Mouse (Mus musculus) neural tube, embryonic 11.5 days (tissue): ENCODE measurements at regions not wholly inside any gene's neighbourhood (a gene's known extent, or its start where the extent isn't known, plus 50 kb on each side); places are given as distances from the start of the nearest gene placed in this dataset.
A peak's percentile ranks its signal among the peaks of the same experiment; 100 is the strongest.

ENCODE experiments used
- ATAC-seq: fragments of 200-750 bp; cut with Nextera tagmentation; 2 replicates; pipeline ENCODE4 v1.8.0; 2017; ENCODE audit warnings: moderate number of reproducible peaks, mild to moderate bottlenecking, moderate TSS enrichment, moderate library complexity; ENCODE audit not compliant: insufficient read depth, low FRiP score, low TSS enrichment
- DNase-seq: peaks from one replicate; pipeline ENCODE4 v3.0.0-alpha.2; 2015; ENCODE audit warnings: low spot score
- H3K27ac ChIP-seq: fragments of 300-500 bp; sonication (generic); 2 replicates; pipeline ENCODE4 v1.5.1; 2014; ENCODE audit warnings: low read depth, mild to moderate bottlenecking, low read length
- H3K27me3 ChIP-seq: fragments of 300-500 bp; sonication (generic); 2 replicates; pipeline ENCODE4 v1.6.1; 2014; ENCODE audit warnings: mild to moderate bottlenecking, low read length, mixed read lengths; ENCODE audit not compliant: control insufficient read depth, insufficient read depth
- H3K36me3 ChIP-seq: fragments of 300-500 bp; sonication (generic); 2 replicates; pipeline ENCODE4 v1.6.1; 2014; ENCODE audit warnings: mild to moderate bottlenecking, low read length, moderate library complexity, mixed read lengths; ENCODE audit not compliant: control insufficient read depth, insufficient read depth
- H3K4me1 ChIP-seq: fragments of 300-500 bp; sonication (generic); 2 replicates; pipeline ENCODE4 v1.6.1; 2014; ENCODE audit warnings: low read length, mixed read lengths; ENCODE audit not compliant: control insufficient read depth, insufficient read depth
- H3K4me2 ChIP-seq: fragments of 300-500 bp; sonication (generic); 2 replicates; pipeline ENCODE4 v1.6.1; 2014; ENCODE audit warnings: low read depth, mild to moderate bottlenecking, moderate library complexity
- H3K4me3 ChIP-seq: fragments of 300-500 bp; sonication (generic); 2 replicates; pipeline ENCODE4 v1.5.1; 2014; ENCODE audit warnings: low read depth, low read length
- H3K9ac ChIP-seq: fragments of 300-500 bp; sonication (generic); 2 replicates; pipeline ENCODE4 v1.6.1; 2014; ENCODE audit warnings: mild to moderate bottlenecking, low read length
- H3K9me3 ChIP-seq: fragments of 300-500 bp; sonication (generic); 2 replicates; pipeline ENCODE4 v1.6.1; 2016; ENCODE audit warnings: low read length; ENCODE audit not compliant: control insufficient read depth
- WGBS: fragments of 180-500 bp; shearing (Covaris S2); extraction: QIAGEN DNeasy Blood & Tissue Kit; methylation state at CpG from one replicate; pipeline ENCODE4 v1.1.7; 2014; 5-methylcytosine and 5-hydroxymethylcytosine counted together

DNA sequence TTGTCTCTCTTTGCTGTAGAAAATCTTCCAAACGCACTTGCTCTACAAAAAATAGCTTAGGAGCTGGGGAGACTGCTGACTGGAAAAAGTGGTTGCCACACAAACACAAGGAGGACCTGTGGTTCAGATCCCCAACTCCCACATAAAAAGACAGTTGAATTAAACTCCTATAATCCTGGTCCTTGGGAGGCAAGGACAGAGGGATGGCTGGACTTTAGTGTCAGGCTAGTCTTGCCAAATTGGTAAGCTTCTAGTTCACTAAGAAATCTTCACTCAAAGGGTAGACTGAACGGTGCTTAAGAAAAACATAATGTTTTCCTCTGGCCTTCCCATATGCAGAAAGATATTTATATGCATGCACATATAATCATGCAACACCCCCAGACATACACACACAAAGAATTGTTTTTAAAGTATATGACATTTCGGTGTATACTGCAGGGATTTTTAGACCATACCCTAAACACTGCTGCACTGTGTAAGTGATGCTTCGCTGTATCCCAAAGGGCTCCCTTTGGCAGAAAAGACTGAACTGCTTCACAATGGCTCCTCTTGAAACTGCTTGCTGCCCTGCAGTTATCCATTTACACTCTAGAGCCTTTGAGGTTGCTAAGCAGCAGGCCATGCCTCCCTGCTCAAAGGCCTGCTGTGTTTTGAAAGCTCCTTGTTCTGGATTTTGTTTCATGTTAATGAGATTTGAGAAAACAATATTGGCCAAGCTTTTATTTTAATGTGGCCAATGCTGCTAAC, 1299.3 kb downstream of the Zfp704 start:
- 58% methylated on average over 4 of the region's 4 CpGs for WGBS

DNA sequence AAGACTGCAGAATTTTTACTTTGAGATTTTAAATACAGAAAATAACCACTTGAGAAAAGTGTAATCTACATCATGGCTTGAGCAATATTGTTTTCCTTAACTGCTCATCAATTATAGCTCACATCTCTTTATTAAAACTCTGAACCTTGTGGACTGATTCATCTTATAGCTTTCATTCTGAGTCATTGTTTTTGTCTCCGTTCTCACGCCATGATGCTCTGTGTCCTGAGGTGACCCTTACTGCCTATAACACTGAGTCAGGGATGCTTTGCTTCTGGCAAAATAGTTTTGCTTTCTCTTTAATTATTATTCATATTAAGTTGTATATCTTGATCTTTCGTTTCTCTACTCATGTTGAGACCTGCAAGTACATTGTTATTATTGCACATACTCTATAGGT, 1302.6 kb downstream of the Zfp704 start:
- Histone ChIP-seq H3K4me2 (no peak overlapping the region), H3K9me3 (no peaks in the 10 kb centered on the region), H3K27ac (no peak overlapping the region), H3K4me1 (no peaks in the 10 kb centered on the region), H3K9ac (no peak overlapping the region), H3K36me3 (no peaks in the 10 kb centered on the region), H3K4me3 (no peak overlapping the region), H3K27me3 (no peaks in the 10 kb centered on the region)
- DNase-seq, result no peak
- no peak for ATAC-seq
- 78% methylated on average over 3 of the region's 3 CpGs for WGBS

More for the DNA sequence above, 1299.3 kb downstream of the Zfp704 start:
- DNase-seq, result peak; percentile 14
- Histone ChIP-seq H3K4me3 (no peak overlapping the region), H3K27ac (no peak overlapping the region), H3K4me2 (no peak overlapping the region), H3K9ac (no peak overlapping the region), H3K4me1 (no peaks in the 10 kb centered on the region), H3K36me3 (no peaks in the 10 kb centered on the region), H3K27me3 (no peaks in the 10 kb centered on the region), H3K9me3 (no peaks in the 10 kb centered on the region)
- ATAC-seq, result peak; percentile 78

DNA sequence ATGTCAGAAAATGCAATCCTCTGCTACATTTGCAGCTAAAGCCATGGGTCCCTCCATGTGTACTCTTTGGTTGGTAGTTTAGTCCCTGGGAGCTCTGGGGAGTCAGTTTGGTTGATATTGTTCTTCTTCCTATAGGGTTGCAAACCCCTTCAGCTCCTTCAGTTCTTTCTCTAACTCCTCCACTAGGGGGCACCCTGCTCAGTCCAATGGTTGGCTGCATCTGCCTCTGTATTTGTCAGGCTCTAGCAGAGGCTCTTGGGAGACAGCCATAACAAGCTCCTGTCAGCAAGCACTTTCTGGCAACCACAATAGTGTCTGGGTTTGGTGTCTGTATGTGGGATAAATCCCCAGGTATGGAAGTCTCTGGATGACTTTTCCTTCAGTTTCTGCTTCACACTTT, 1305.1 kb downstream of the Zfp704 start:
- no peak for ATAC-seq
- no peak overlapping the region for H3K4me3 ChIP-seq
- no peak for DNase-seq
- H3K27ac ChIP-seq, result no peak overlapping the region
- no peak overlapping the region for H3K9ac ChIP-seq
- H3K9me3 ChIP-seq, result no peaks in the 10 kb centered on the region
- no peak overlapping the region for H3K4me2 ChIP-seq
- H3K27me3 ChIP-seq, result no peaks in the 10 kb centered on the region
- no peaks in the 10 kb centered on the region for H3K36me3 ChIP-seq
- no peaks in the 10 kb centered on the region for H3K4me1 ChIP-seq

DNA sequence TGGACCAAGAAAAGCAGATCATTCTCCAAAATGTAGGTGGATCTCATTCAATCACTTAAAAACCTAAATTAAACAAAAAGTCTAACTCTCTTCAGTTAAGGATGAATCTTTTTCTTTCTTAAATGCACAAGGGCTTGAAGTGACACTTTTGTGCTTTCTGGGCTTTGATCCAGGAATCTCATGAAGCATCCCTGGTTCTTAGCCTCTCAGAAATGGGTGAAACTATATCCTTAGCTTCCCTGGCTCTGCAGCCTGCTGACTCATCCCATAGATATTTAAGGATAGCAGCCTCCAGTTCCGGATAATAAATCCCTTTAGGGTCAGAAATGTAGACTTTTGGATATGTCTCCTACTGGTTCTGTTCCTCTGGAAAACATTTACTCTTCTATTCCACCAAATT, 1316.8 kb downstream of the Zfp704 start:
- DNase-seq (no peak), ATAC-seq (no peak)
- WGBS, result 73% methylated on average over 1 of the region's 1 CpGs
- Histone ChIP-seq H3K27ac (no peak overlapping the region), H3K4me3 (no peak overlapping the region), H3K9ac (no peak overlapping the region), H3K4me1 (no peaks in the 10 kb centered on the region), H3K4me2 (no peak overlapping the region), H3K36me3 (no peaks in the 10 kb centered on the region), H3K9me3 (no peaks in the 10 kb centered on the region), H3K27me3 (no peaks in the 10 kb centered on the region)

DNA sequence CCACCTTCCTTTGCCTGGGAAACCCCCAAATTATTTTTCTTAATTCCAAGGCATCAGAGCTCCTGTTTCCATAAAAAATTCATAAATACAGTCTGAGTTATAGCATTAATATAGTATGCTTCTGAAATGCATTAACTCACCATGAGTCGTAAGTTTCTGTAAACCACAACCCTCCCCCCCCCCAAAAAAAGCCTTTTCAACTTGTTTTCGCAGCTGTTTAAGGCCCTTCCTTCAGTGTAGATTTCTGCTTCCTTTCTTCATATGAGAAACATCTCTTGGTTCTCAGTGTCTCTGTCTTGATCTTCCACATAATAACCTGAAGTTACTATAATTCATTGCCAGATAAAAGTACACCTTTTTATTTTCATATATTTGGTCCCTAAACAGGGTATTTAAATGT, 1320.3 kb downstream of the Zfp704 start:
- DNase-seq (no peak), ATAC-seq (no peak)
- H3K4me3 ChIP-seq, result no peak overlapping the region
- H3K9me3 ChIP-seq, result no peaks in the 10 kb centered on the region
- H3K27ac ChIP-seq, result no peak overlapping the region
- no peak overlapping the region for H3K9ac ChIP-seq
- H3K4me2 ChIP-seq, result no peak overlapping the region
- H3K36me3 ChIP-seq, result no peaks in the 10 kb centered on the region
- H3K4me1 ChIP-seq, result no peaks in the 10 kb centered on the region
- no peaks in the 10 kb centered on the region for H3K27me3 ChIP-seq
- 79% methylated on average over 2 of the region's 2 CpGs for WGBS

DNA sequence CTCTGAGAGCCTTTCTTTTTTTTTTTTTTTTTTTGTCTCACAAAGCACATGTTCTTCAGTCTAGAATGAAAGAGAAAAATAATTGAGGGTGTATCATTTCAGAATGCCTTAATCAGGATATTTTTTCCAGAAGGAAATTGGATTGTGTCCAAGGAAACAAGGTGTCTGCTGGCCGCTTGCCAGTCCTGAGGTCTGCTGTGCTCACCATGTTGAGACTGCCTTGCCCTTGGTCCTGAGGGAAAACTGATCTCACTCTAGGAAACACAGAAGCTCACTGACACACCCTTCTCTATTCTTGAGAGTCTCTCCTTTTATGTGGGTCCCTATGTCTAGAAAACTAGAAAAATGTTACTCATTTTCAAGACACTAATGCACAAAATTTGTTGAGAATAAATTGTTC, 1321.4 kb downstream of the Zfp704 start:
- Histone ChIP-seq H3K27me3 (no peaks in the 10 kb centered on the region), H3K9ac (no peak overlapping the region), H3K4me1 (no peaks in the 10 kb centered on the region), H3K27ac (no peak overlapping the region), H3K9me3 (no peaks in the 10 kb centered on the region), H3K4me2 (no peak overlapping the region), H3K4me3 (no peak overlapping the region), H3K36me3 (no peaks in the 10 kb centered on the region)
- ATAC-seq (no peak), DNase-seq (no peak)
- WGBS, result 77% methylated on average over 1 of the region's 1 CpGs

DNA sequence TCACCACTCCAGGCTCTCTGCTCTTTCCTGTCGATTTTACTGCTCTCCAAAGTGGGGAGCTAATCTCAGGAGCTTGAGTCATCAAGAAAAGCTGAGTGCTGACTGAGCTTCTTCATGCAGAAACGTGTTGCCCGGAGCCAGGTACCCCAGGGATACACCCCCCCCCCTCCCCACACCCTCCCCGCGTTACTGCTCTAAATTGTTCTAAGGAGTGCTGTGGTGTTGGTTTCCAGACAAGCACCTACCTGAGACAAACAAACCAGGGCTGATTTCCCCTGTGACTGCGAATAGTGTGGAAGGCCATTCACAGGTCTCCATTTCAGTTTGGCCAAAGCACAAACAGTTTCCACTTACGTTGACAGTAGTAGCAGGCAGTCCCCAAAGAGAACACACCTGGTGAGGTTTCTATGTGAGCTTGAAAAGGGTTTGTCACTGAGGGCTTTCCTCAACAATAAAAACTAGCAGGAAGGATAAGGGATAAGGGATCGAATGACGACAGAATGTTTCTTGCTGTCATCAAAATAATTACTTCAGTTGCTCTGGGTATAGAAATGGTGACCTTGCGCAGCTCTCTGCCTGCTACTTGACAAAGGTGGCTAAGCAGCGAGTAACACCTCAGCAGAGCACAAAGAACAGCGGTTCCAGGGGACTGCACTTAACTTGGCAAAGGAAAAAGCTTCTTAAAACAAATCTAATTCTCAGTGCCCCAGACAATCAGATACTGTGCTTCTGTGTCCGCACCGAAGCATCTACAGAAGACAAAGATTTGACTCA, 1325.0 kb downstream of the Zfp704 start:
- Histone ChIP-seq H3K4me3 (no peak overlapping the region), H3K36me3 (no peaks in the 10 kb centered on the region), H3K9me3 (no peaks in the 10 kb centered on the region), H3K9ac (no peak overlapping the region), H3K27ac (no peak overlapping the region), H3K4me2 (no peak overlapping the region), H3K27me3 (no peaks in the 10 kb centered on the region), H3K4me1 (no peaks in the 10 kb centered on the region)
- 77% methylated on average over 14 of the region's 14 CpGs for WGBS
- ATAC-seq (no peak), DNase-seq (no peak)

DNA sequence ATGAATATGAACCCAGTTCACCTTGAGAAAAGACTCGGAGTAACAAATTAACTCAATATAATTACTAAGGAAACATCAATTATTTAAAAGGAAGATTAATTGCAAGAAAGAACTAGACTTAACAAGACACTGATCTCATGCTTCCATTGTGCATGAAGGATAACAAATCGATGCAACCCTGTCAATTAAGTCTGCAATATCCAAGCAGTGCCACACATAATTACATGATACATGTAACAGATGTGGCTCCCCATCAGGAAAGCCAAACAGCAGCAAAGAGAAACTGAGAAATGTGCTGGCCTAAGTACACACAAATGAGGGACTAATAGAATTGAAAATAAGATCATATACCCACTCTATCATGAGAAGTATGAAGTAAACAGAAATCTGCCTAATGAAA, 1327.5 kb downstream of the Zfp704 start:
- no peaks in the 10 kb centered on the region for H3K4me1 ChIP-seq
- H3K4me2 ChIP-seq, result no peak overlapping the region
- ATAC-seq, result no peak; the same call in 1 of the 2 replicates
- H3K9ac ChIP-seq, result no peak overlapping the region
- no peaks in the 10 kb centered on the region for H3K36me3 ChIP-seq
- no peak overlapping the region for H3K4me3 ChIP-seq
- H3K27ac ChIP-seq, result no peak overlapping the region
- H3K9me3 ChIP-seq, result no peaks in the 10 kb centered on the region
- no peak for DNase-seq
- H3K27me3 ChIP-seq, result no peaks in the 10 kb centered on the region
- WGBS, result 79% methylated on average over 2 of the region's 2 CpGs

DNA sequence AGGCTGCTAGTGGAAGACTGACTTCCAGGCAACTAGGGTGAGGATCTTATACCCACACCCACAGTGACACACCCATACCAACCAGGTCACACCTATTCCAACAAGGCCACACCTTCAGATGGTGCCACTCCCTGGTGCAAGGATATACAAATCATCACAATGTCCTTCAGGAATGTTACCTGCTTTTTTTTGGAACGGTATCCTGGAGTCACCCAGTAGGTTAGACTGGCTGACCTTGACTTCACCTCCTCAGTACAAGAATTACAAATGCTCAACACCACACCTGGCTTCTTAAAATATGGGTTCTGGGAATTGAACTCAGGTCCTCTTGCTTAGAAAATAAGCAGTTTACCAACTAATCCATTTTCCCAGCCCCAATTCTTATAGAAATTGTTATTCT, 1333.2 kb downstream of the Zfp704 start:
- Histone ChIP-seq H3K9me3 (no peaks in the 10 kb centered on the region), H3K36me3 (no peaks in the 10 kb centered on the region), H3K4me2 (no peak overlapping the region), H3K9ac (no peak overlapping the region), H3K4me1 (no peaks in the 10 kb centered on the region), H3K4me3 (no peak overlapping the region), H3K27me3 (no peaks in the 10 kb centered on the region), H3K27ac (no peak overlapping the region)
- 77% methylated on average over 1 of the region's 1 CpGs for WGBS
- DNase-seq, result no peak
- no peak for ATAC-seq
